Mouse (Mus musculus): ENCODE results near the gene Fars2. TPM values are rescaled to one million over a fixed set of nuclear protein-coding genes. Genes with fewer than 3 reads are reported as not detected.

Fars2 gene
- polyA plus RNA-seq, 1 experiment from 2014 or later: 22.3 TPM

DNA sequence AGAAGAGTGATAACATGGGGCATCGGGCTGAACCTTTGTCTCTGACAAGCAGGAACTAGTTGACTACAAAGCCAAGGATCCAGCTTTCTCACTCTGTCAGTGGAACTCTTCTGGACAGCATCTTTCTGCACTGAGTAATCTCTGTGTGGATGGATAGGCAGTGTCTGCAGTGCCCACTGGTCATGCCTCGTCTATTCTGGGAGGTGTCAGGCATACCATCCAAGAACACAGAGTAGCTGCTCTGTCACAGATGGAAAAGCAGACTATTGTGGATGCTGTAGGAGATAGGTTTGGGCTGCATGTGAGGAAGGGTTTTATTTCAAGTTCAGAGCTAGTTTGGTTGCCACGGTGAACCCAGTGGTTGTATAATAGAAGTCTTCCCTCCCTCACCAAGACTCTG is 414.7 kb downstream of the Fars2 start:
- Histone ChIP-seq H3K36me3 (ENCODE audit: control insufficient read depth, insufficient read depth, low read length) (no peaks in the 10 kb centered on the region), H3K27me3 (ENCODE audit: control insufficient read depth, insufficient read depth, low read length) (no peaks in the 10 kb centered on the region), H3K4me2 (ENCODE audit: low read depth) (no peak overlapping the region), H3K27ac (ENCODE audit: low read depth, low read length) (no peak overlapping the region), H3K9ac (ENCODE audit: low read length) (no peak overlapping the region), H3K4me1 (ENCODE audit: control insufficient read depth, insufficient read depth, low read length) (no peaks in the 10 kb centered on the region), H3K4me3 (ENCODE audit: low read depth, low read length) (no peak overlapping the region), H3K9me3 (ENCODE audit: control insufficient read depth, low read length) (no peaks in the 10 kb centered on the region)
- DNase-seq (ENCODE audit: low spot score) (no peak), ATAC-seq (ENCODE audit: insufficient read depth, low FRiP score, low TSS enrichment) (no peak)
- WGBS: 81% methylated on average over 3 of the region's 3 CpGs

DNA sequence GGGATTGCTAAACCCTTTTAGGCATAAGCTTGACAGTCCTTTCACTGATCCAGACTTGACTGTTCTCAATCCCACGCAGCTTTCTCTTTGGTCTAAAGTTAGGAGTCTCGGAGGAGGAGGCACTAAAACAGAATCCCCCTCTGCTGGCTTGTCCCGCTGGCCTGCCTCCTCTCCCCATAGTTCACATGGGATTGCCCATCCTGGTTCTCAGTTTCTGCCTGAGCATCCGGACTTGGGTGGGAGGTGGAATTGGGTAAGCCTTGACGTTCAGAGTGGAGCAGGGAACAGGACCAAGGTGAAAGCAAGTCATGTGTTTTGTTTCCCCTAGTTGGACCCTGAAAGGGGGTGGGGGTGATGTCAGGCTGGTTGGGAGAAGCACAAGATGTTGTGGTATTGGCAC is 415.9 kb downstream of the Fars2 start:
- DNase-seq (ENCODE audit: low spot score) (no peak), ATAC-seq (ENCODE audit: insufficient read depth, low FRiP score, low TSS enrichment) (no peak)
- WGBS: 94% methylated on average over 5 of the region's 5 CpGs
- H3K4me3 ChIP-seq (ENCODE audit: low read depth, low read length): no peak overlapping the region
- no peaks in the 10 kb centered on the region for H3K4me1 ChIP-seq (ENCODE audit: control insufficient read depth, insufficient read depth, low read length)
- H3K27me3 ChIP-seq (ENCODE audit: control insufficient read depth, insufficient read depth, low read length): no peaks in the 10 kb centered on the region
- no peaks in the 10 kb centered on the region for H3K9me3 ChIP-seq (ENCODE audit: control insufficient read depth, low read length)
- H3K4me2 ChIP-seq (ENCODE audit: low read depth): no peak overlapping the region
- H3K9ac ChIP-seq (ENCODE audit: low read length): no peak overlapping the region
- H3K36me3 ChIP-seq (ENCODE audit: control insufficient read depth, insufficient read depth, low read length): no peaks in the 10 kb centered on the region
- H3K27ac ChIP-seq (ENCODE audit: low read depth, low read length): no peak overlapping the region

DNA sequence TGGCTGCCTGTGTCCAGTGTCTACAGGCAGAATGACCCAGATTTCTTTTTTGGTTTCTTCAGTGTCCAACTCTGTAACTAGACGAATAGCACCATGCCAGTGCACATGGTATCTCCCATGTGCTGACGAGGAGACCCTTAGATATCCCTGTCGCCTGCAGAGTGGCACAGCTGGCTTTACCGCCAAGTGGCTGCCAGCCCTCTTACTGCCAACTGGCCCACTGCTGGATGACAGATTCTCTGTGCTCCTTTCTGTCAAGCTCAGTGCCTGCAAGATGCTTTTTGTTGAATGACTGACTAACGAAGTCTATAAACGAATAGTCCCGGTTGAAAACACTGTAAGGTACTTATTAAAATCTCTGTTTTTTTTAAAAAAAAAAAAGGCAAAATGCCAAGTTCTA is 416.3 kb downstream of the Fars2 start:
- Histone ChIP-seq H3K27ac (ENCODE audit: low read depth, low read length) (no peak overlapping the region), H3K9ac (ENCODE audit: low read length) (no peak overlapping the region), H3K4me3 (ENCODE audit: low read depth, low read length) (no peak overlapping the region), H3K4me1 (ENCODE audit: control insufficient read depth, insufficient read depth, low read length) (no peaks in the 10 kb centered on the region), H3K36me3 (ENCODE audit: control insufficient read depth, insufficient read depth, low read length) (no peaks in the 10 kb centered on the region), H3K27me3 (ENCODE audit: control insufficient read depth, insufficient read depth, low read length) (no peaks in the 10 kb centered on the region), H3K4me2 (ENCODE audit: low read depth) (no peak overlapping the region), H3K9me3 (ENCODE audit: control insufficient read depth, low read length) (no peaks in the 10 kb centered on the region)
- DNase-seq (ENCODE audit: low spot score) (no peak), ATAC-seq (ENCODE audit: insufficient read depth, low FRiP score, low TSS enrichment) (no peak)
- 93% methylated on average over 7 of the region's 7 CpGs for WGBS

DNA sequence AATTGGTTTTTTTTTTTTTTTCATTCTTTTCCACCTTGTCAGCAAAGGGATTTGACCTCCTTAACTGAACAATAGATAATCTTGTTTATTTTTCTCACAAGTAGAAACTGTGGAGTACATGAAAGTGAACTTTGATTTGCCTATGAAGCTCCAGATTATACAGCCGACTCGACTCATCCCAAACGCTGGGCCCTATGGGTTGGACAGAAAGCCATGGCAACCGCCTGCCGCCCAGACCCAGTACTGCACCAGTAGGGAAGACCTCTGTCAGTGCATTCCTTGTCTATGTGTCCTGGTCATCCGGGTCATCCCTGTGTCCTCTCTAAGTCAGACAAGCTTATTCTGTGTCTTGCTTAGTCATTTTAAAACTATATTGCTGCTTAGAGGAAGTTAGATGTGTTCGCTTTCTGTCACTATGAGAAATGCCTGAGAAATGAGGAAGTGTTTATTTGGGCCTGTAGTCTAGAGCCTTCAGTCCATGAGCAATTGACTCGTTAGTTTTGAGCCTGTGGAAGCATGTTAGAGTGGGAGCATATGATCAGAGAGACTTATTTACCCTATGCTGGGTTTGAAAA is 416.8 kb downstream of the Fars2 start:
- no peak overlapping the region for H3K27ac ChIP-seq (ENCODE audit: low read depth, low read length)
- no peak for ATAC-seq (ENCODE audit: insufficient read depth, low FRiP score, low TSS enrichment)
- H3K9ac ChIP-seq (ENCODE audit: low read length): no peak overlapping the region
- 93% methylated on average over 8 of the region's 8 CpGs for WGBS
- H3K36me3 ChIP-seq (ENCODE audit: control insufficient read depth, insufficient read depth, low read length): no peaks in the 10 kb centered on the region
- no peak for DNase-seq (ENCODE audit: low spot score)
- H3K4me2 ChIP-seq (ENCODE audit: low read depth): no peak overlapping the region
- H3K9me3 ChIP-seq (ENCODE audit: control insufficient read depth, low read length): no peaks in the 10 kb centered on the region
- no peaks in the 10 kb centered on the region for H3K4me1 ChIP-seq (ENCODE audit: control insufficient read depth, insufficient read depth, low read length)
- no peaks in the 10 kb centered on the region for H3K27me3 ChIP-seq (ENCODE audit: control insufficient read depth, insufficient read depth, low read length)
- no peak overlapping the region for H3K4me3 ChIP-seq (ENCODE audit: low read depth, low read length)

DNA sequence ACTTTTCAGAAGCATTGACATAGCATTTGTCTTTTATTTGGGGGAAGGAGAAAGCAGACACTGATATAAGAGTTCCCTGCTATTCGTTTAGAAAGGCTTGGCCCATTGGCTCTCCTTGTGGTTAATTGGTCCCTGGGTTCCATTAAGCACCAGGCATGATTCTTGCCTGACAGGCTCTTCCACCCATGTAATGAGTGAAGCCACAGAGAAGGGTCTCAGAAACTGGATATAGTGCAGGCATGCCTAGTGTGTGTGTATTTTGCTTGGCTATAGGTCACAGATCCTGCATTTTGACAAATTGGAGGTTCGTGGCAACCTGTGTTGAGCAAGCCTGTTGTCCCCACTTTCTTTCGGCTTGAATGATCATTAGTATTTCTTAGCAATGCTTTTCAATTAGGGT is 420.4 kb downstream of the Fars2 start:
- ATAC-seq (ENCODE audit: insufficient read depth, low FRiP score, low TSS enrichment): peak; percentile 42; the same call in 1 of the 2 replicates
- Histone ChIP-seq H3K36me3 (ENCODE audit: control insufficient read depth, insufficient read depth, low read length) (no peaks in the 10 kb centered on the region), H3K4me1 (ENCODE audit: control insufficient read depth, insufficient read depth, low read length) (peaks cover 4% of the 10 kb centered on the region), H3K27ac (ENCODE audit: low read depth, low read length) (peak overlapping the region; percentile 76; the same call in 1 of the 2 replicates), H3K27me3 (ENCODE audit: control insufficient read depth, insufficient read depth, low read length) (no peaks in the 10 kb centered on the region), H3K9ac (ENCODE audit: low read length) (no peak overlapping the region), H3K4me2 (ENCODE audit: low read depth) (no peak overlapping the region), H3K9me3 (ENCODE audit: control insufficient read depth, low read length) (no peaks in the 10 kb centered on the region), H3K4me3 (ENCODE audit: low read depth, low read length) (no peak overlapping the region)
- DNase-seq (ENCODE audit: low spot score): peak; percentile 21
- WGBS: 61% methylated on average over 3 of the region's 3 CpGs

DNA sequence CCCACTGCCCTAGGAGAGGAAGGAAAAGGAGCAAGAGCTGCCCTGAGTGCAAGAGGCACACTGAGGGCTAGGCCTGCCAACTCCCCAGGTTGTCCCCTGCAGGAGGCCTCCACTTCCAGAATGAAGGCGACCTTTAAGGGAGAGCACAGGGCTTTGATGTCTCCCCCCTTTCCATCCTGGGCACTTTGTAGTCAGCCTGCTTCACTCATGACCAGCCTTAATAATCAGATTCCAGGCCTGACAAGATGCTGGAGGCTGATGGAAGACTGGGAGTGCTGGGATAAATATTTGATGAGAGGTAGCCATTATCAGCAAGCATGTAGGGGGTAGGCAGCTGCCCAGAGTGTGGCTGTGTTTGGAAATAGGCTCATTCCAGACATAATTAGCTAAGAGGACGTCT is 421.2 kb downstream of the Fars2 start:
- H3K4me1 ChIP-seq (ENCODE audit: control insufficient read depth, insufficient read depth, low read length): peaks cover 4% of the 10 kb centered on the region
- H3K4me2 ChIP-seq (ENCODE audit: low read depth): no peak overlapping the region
- H3K27ac ChIP-seq (ENCODE audit: low read depth, low read length): peak overlapping the region; percentile 76
- no peaks in the 10 kb centered on the region for H3K36me3 ChIP-seq (ENCODE audit: control insufficient read depth, insufficient read depth, low read length)
- H3K9ac ChIP-seq (ENCODE audit: low read length): no peak overlapping the region
- no peaks in the 10 kb centered on the region for H3K27me3 ChIP-seq (ENCODE audit: control insufficient read depth, insufficient read depth, low read length)
- WGBS: 53% methylated on average over 2 of the region's 2 CpGs
- no peaks in the 10 kb centered on the region for H3K9me3 ChIP-seq (ENCODE audit: control insufficient read depth, low read length)
- no peak for ATAC-seq (ENCODE audit: insufficient read depth, low FRiP score, low TSS enrichment)
- no peak overlapping the region for H3K4me3 ChIP-seq (ENCODE audit: low read depth, low read length)
- no peak for DNase-seq (ENCODE audit: low spot score)

DNA sequence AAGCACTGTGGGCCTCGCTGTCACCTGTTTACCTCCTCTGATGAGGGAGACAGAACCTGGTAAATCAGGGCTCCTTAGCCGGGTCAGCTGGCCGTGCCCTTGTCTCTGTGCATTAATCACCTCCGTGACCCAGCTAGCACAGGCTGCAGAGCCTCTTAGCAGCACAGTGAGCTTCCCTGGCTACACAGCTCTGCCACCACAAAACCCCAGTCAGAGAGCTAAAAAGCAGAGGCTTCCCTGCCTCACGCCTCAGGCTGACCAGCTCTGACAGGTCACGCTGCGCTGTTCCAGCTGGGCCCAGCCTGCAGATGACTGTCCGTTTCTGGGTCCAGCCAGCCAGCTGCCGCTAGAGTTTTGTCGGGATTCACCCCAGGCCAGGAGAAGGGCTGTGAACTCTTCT is 423.0 kb downstream of the Fars2 start:
- Histone ChIP-seq H3K9me3 (ENCODE audit: control insufficient read depth, low read length) (no peaks in the 10 kb centered on the region), H3K4me2 (ENCODE audit: low read depth) (no peak overlapping the region), H3K4me1 (ENCODE audit: control insufficient read depth, insufficient read depth, low read length) (peaks cover 4% of the 10 kb centered on the region), H3K4me3 (ENCODE audit: low read depth, low read length) (no peak overlapping the region), H3K9ac (ENCODE audit: low read length) (no peak overlapping the region), H3K27me3 (ENCODE audit: control insufficient read depth, insufficient read depth, low read length) (no peaks in the 10 kb centered on the region), H3K27ac (ENCODE audit: low read depth, low read length) (no peak overlapping the region), H3K36me3 (ENCODE audit: control insufficient read depth, insufficient read depth, low read length) (no peaks in the 10 kb centered on the region)
- DNase-seq (ENCODE audit: low spot score) (no peak), ATAC-seq (ENCODE audit: insufficient read depth, low FRiP score, low TSS enrichment) (no peak)
- 63% methylated on average over 10 of the region's 10 CpGs for WGBS

DNA sequence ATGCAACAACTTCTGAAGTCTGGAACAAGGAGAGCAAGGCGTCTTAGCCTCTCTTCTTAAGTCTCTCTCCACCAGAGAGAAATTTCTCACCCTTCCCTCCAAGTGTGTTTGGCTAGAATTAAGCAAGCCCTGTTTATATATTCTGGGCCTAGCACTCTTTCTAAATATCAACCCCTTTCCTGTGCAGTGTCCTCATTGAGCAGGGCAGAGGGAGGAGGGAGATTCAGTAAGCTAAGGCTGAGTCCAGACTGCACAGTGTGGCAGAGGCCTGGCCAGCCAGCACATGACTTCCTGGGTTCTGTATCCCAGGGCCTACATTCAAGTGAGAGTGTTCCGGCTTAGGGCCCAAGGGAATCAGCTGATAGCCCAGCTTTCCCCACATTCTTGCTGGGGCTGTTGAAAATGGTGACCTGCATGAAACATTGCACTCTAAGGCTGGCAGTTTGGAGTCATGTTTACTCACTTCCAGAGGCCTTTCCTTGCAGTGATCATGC is 424.1 kb downstream of the Fars2 start:
- H3K9ac ChIP-seq (ENCODE audit: low read length): no peak overlapping the region
- DNase-seq (ENCODE audit: low spot score): no peak
- WGBS: 83% methylated on average over 2 of the region's 2 CpGs
- H3K27me3 ChIP-seq (ENCODE audit: control insufficient read depth, insufficient read depth, low read length): no peaks in the 10 kb centered on the region
- no peak overlapping the region for H3K27ac ChIP-seq (ENCODE audit: low read depth, low read length)
- H3K36me3 ChIP-seq (ENCODE audit: control insufficient read depth, insufficient read depth, low read length): no peaks in the 10 kb centered on the region
- H3K9me3 ChIP-seq (ENCODE audit: control insufficient read depth, low read length): no peaks in the 10 kb centered on the region
- peaks cover 4% of the 10 kb centered on the region for H3K4me1 ChIP-seq (ENCODE audit: control insufficient read depth, insufficient read depth, low read length)
- H3K4me2 ChIP-seq (ENCODE audit: low read depth): no peak overlapping the region
- no peak for ATAC-seq (ENCODE audit: insufficient read depth, low FRiP score, low TSS enrichment)
- no peak overlapping the region for H3K4me3 ChIP-seq (ENCODE audit: low read depth, low read length)

DNA sequence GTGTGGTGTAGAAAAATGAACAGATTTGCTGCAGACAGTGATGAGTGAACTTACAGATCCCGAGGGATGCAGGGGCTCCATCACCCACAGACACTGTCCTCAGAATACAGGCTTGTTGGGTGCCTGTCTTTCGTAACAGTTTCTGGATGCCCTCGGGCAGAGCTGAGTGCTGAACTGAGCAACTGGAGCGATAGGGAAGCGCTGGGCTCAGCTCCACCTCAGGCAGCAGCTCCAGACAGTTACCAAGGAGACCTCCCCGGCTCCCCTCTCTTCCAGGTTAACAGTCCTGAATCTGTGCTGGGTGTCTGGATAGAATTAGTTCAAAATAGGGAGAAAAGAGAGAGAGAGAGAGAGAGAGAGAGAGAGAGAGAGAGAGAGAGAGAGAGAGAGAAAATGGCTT is 433.5 kb downstream of the Fars2 start:
- WGBS: 61% methylated on average over 6 of the region's 6 CpGs
- no peaks in the 10 kb centered on the region for H3K36me3 ChIP-seq (ENCODE audit: control insufficient read depth, insufficient read depth, low read length)

More for the DNA sequence above, 433.5 kb downstream of the Fars2 start:
- ATAC-seq (ENCODE audit: insufficient read depth, low FRiP score, low TSS enrichment): no peak
- DNase-seq (ENCODE audit: low spot score): no peak
- Histone ChIP-seq H3K9ac (ENCODE audit: low read length) (no peak overlapping the region), H3K4me2 (ENCODE audit: low read depth) (no peak overlapping the region), H3K4me1 (ENCODE audit: control insufficient read depth, insufficient read depth, low read length) (no peaks in the 10 kb centered on the region), H3K9me3 (ENCODE audit: control insufficient read depth, low read length) (no peaks in the 10 kb centered on the region), H3K27ac (ENCODE audit: low read depth, low read length) (no peak overlapping the region), H3K4me3 (ENCODE audit: low read depth, low read length) (no peak overlapping the region), H3K27me3 (ENCODE audit: control insufficient read depth, insufficient read depth, low read length) (no peaks in the 10 kb centered on the region)

Data from neural tube, embryonic 11.5 days (tissue).